Mouse (Mus musculus) midbrain, embryonic 13.5 days (tissue): ENCODE measurements around the gene Pou2f3. TPM values are rescaled to one million over a fixed set of nuclear protein-coding genes. Genes with fewer than 3 reads are reported as not detected.

Experiments used
- ATAC-seq: fragments of 200-750 bp; cut with Nextera tagmentation; 2 replicates; pipeline ENCODE4 v1.8.0; 2017; ENCODE audit warnings: mild to moderate bottlenecking, moderate TSS enrichment, moderate library complexity
- H3K27ac ChIP-seq: fragments of 300-500 bp; sonication (generic); 2 replicates; pipeline ENCODE4 v1.5.1; 2015; ENCODE audit warnings: inconsistent platforms, mild to moderate bottlenecking, moderate library complexity
- H3K27me3 ChIP-seq: fragments of 300-500 bp; sonication (generic); 2 replicates; pipeline ENCODE4 v1.6.1; 2015; ENCODE audit warnings: mild to moderate bottlenecking, inconsistent platforms
- H3K36me3 ChIP-seq: fragments of 300-500 bp; sonication (generic); 2 replicates; pipeline ENCODE4 v1.6.1; 2015; ENCODE audit warnings: mild to moderate bottlenecking, inconsistent platforms
- H3K4me1 ChIP-seq: fragments of 300-500 bp; sonication (generic); replicated peaks from 2 replicates; pipeline ENCODE4 v1.6.1; 2015; ENCODE audit warnings: inconsistent platforms
- H3K4me2 ChIP-seq: fragments of 300-500 bp; sonication (generic); replicated peaks from 2 replicates; pipeline ENCODE4 v1.6.1; 2015; ENCODE audit warnings: moderate library complexity, mild to moderate bottlenecking, inconsistent platforms
- H3K4me3 ChIP-seq: fragments of 300-500 bp; sonication (generic); replicated peaks from 2 replicates; pipeline ENCODE4 v1.5.1; 2015; ENCODE audit warnings: mild to moderate bottlenecking, inconsistent platforms
- H3K9ac ChIP-seq: fragments of 300-500 bp; sonication (generic); replicated peaks from 2 replicates; pipeline ENCODE4 v1.6.1; 2015; ENCODE audit warnings: mild to moderate bottlenecking, inconsistent platforms
- H3K9me3 ChIP-seq: fragments of 300-500 bp; sonication (generic); 2 replicates; pipeline ENCODE4 v1.6.1; 2016; ENCODE audit warnings: mild to moderate bottlenecking, inconsistent platforms
- WGBS: fragments of 180-500 bp; shearing (Covaris S2); methylation state at CpG from one replicate; pipeline ENCODE4 v1.1.7; 2015; 5-methylcytosine and 5-hydroxymethylcytosine counted together
- polyA plus RNA-seq: library from polyadenylated mRNA; unstranded; fragments of >200 nt; fragmentation: Nextera tagmentation; extraction: Ambion mirVana; gene quantifications from 2 replicates; pipeline ENCODE4 v1.2.1, GENCODE M21; 2015

Gene Pou2f3
- polyA plus RNA-seq, 1 experiment from 2014 or later, result 0.08 TPM

- Histone ChIP-seq H3K36me3 (no peaks in the 10 kb centered on the region), H3K27ac (no peak overlapping the region), H3K9ac (no peak overlapping the region), H3K9me3 (no peaks in the 10 kb centered on the region), H3K27me3 (no peaks in the 10 kb centered on the region), H3K4me1 (peaks cover 7% of the 10 kb centered on the region; the same call in 1 of the 2 replicates), H3K4me2 (no peak overlapping the region), H3K4me3 (no peak overlapping the region)
- whole genome bisulfite sequencing, result 82% methylated on average over 3 of the region's 3 CpGs
- ATAC-seq, result no peak
These were observed 116.4 kb downstream of the Pou2f3 start for GRCm38 (mm10) chr9:43093803-43094202.

DNA sequence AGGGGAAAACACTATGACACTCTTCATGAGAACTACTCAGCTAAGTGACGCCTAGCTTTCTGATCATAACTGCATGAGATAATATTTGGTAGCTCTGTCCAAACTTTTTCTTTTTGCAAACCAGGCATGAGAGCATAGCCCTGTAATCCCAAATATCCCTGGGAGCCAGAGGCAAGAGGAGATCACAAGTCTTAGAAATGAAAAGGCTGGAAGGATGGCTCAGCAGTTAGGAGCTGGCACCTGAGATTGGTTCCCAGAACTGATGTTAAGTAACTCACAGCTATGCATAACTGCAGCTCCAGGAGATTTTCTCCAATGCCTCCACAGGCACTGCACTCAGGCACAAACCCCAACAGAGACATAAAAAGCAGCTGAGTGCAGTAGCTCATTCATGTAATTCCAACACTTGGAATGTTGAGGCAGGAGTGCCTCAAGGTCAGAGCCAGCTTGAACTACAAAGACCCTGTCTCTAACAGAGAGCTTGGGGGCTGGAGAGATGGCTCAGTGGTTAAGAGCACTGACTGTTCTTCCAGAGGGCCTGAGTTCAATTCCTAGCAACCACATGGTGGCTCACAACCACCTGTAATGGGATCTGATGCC lies 124.4 kb downstream of the Pou2f3 start:
- ATAC-seq, result no peak
- no peak overlapping the region for H3K27ac ChIP-seq
- H3K4me3 ChIP-seq, result no peak overlapping the region
- H3K9ac ChIP-seq, result no peak overlapping the region
- H3K9me3 ChIP-seq, result no peaks in the 10 kb centered on the region
- H3K27me3 ChIP-seq, result no peaks in the 10 kb centered on the region
- 93% methylated on average over 1 of the region's 1 CpGs for WGBS
- H3K4me2 ChIP-seq, result no peak overlapping the region
- no peaks in the 10 kb centered on the region for H3K36me3 ChIP-seq
- H3K4me1 ChIP-seq, result peaks cover 16% of the 10 kb centered on the region

GRCm38 (mm10) chr9:43084496-43085362 lies 125.4 kb downstream of the Pou2f3 start:
- no peak for ATAC-seq
- Histone ChIP-seq H3K27me3 (no peaks in the 10 kb centered on the region), H3K4me2 (no peak overlapping the region), H3K9me3 (no peaks in the 10 kb centered on the region), H3K36me3 (no peaks in the 10 kb centered on the region), H3K27ac (no peak overlapping the region), H3K4me3 (no peak overlapping the region), H3K9ac (no peak overlapping the region), H3K4me1 (peaks cover 17% of the 10 kb centered on the region)
- WGBS, result 79% methylated on average over 7 of the region's 7 CpGs

DNA sequence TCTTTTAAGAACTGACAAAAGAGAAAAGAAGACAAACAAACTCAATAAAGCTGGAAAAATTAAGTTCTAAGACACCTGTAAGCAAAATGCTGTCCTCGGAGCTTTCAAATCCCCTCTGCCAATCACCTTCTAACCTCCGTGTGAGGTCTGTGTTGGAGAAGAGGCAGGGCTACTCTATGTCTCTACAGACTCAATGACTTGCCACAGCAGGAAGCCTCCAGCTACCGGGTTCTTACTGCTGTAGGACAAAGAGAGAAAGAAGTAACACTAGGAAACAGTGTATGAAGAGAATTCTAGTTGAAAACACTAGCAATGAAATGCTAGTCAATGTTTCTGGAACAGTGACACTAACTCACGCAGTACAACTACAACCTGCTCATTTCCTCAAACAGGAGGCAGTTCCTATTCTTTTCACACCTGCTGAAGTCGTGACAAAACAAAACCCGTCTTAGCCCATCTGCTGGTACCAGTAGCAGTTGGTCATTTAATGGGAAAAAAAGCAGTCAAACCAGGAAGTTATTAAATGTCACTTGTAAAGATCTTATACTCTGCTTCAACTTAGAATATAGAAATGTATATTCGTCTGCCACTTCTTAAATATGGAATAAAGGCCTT lies 126.6 kb downstream of the Pou2f3 start:
- H3K4me2 ChIP-seq, result no peak overlapping the region
- no peak overlapping the region for H3K9ac ChIP-seq
- no peak overlapping the region for H3K27ac ChIP-seq
- no peaks in the 10 kb centered on the region for H3K9me3 ChIP-seq
- no peaks in the 10 kb centered on the region for H3K36me3 ChIP-seq
- peaks cover 15% of the 10 kb centered on the region for H3K4me1 ChIP-seq
- no peak for ATAC-seq
- WGBS, result 26% methylated on average over 7 of the region's 7 CpGs
- H3K27me3 ChIP-seq, result no peaks in the 10 kb centered on the region
- H3K4me3 ChIP-seq, result no peak overlapping the region

- H3K4me2 ChIP-seq, result no peak overlapping the region
- no peaks in the 10 kb centered on the region for H3K27me3 ChIP-seq
- H3K4me3 ChIP-seq, result no peak overlapping the region
- no peaks in the 10 kb centered on the region for H3K36me3 ChIP-seq
- H3K9ac ChIP-seq, result no peak overlapping the region
- ATAC-seq, result no peak
- H3K27ac ChIP-seq, result no peak overlapping the region
- H3K9me3 ChIP-seq, result no peaks in the 10 kb centered on the region
- WGBS, result 92% methylated on average over 3 of the region's 3 CpGs
- H3K4me1 ChIP-seq, result peaks cover 8% of the 10 kb centered on the region
These were observed 131.5 kb downstream of the Pou2f3 start for GRCm38 (mm10) chr9:43078711-43079110.

DNA sequence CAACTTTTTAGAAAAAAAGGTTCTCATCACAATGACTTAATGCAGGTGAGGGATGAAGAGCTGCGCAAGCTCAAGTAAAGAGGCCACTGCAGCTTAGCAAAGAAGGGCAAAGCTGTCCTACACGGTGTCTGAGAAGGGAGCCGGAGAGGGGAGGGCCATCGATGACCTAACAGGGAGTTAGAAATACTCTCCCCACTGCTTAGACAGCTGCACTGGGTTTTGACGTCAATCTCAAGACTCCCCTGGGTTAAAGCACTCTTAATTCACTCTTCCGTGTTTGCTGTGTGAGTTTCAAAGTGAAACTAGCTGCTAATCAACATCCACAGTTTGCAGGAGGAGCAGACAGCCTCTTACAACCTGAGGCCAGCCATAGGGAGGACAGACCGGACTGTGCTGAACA lies 134.0 kb downstream of the Pou2f3 start:
- Histone ChIP-seq H3K27me3 (no peaks in the 10 kb centered on the region), H3K4me3 (no peak overlapping the region), H3K4me1 (peaks cover 12% of the 10 kb centered on the region), H3K36me3 (no peaks in the 10 kb centered on the region), H3K9me3 (no peaks in the 10 kb centered on the region), H3K4me2 (no peak overlapping the region), H3K9ac (no peak overlapping the region), H3K27ac (no peak overlapping the region)
- no peak for ATAC-seq
- 78% methylated on average over 7 of the region's 7 CpGs for WGBS

DNA sequence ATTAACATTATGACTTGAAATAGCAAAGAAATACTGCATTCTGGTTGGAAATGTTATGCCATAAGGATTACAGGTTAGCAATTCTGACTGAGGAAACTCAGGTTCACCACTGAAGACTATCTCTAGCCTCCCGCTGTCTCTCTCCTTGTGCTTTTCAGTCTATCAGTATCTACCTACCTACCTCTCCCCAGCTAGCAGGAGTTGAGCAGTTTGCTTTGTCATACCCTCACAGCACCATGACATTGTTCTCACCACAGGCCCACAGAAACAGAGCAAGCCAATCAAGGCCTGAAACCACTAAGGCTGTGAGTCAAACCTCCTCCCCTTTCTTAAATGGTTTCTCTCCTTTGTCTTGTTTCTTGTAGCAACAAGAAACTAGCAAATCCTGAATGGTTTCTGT lies 135.6 kb downstream of the Pou2f3 start:
- H3K27ac ChIP-seq, result no peak overlapping the region
- no peak for ATAC-seq
- no peak overlapping the region for H3K4me3 ChIP-seq
- no peaks in the 10 kb centered on the region for H3K36me3 ChIP-seq
- no peak overlapping the region for H3K4me2 ChIP-seq
- H3K9ac ChIP-seq, result no peak overlapping the region
- H3K27me3 ChIP-seq, result no peaks in the 10 kb centered on the region
- H3K9me3 ChIP-seq, result no peaks in the 10 kb centered on the region
- 93% methylated on average over 1 of the region's 1 CpGs for WGBS
- peaks cover 12% of the 10 kb centered on the region for H3K4me1 ChIP-seq

Other genes with a start within 250 kb of the Pou2f3 start
- gene Arhgef12, start 103.1 kb downstream of the Pou2f3 start, polyA plus RNA-seq, result 20.9 and 21.2 TPM in 2 replicates
- gene Tmem136, start 93.8 kb downstream of the Pou2f3 start, polyA plus RNA-seq, result 10.5 and 11.1 TPM in 2 replicates
- 5.6 and 7.1 TPM in 2 replicates for gene Oaf, start 29.5 kb upstream of the Pou2f3 start, polyA plus RNA-seq
- 0.11 TPM in 1 of 2 replicates, not detected in the other for gene Trim29, start 100.5 kb upstream of the Pou2f3 start, polyA plus RNA-seq